Mouse (Mus musculus): ENCODE data around the gene Gm45716.

DNA sequence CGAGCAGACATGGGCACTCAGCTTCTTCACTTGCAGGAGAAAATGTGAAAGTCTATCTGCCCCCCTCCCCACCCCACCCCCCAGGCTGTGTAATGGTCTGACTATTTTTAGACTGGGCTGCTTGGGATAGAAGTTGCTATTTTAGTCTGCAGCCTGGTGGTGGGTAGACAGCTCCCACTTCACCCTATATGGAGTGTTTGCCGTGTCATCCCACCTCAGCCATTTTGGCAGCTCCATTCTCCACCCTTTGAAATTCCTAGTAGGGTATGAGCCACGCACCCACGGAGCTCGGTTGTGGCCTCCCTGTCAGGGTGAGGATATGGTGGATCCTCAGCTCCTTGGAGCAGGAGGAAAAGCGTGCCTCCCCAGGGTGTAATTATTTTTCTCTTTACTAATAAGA is 68.2 kb downstream of the Gm45716 start:
- TF ChIP-seq POLR2A (IDR thresholded peaks at IDR 0.05; ENCODE audit: low read depth, low read length) (no peak), CTCF (IDR thresholded peaks at IDR 0.05; ENCODE audit: extremely low read depth, insufficient read length, insufficient replicate concordance, low read depth, low read length) (no peak)
